Mouse (Mus musculus) intestine, postnatal 0 days (tissue): ENCODE measurements around the gene Cyp2d40. TPM values are rescaled to one million over a fixed set of nuclear protein-coding genes. Genes with fewer than 3 reads are reported as not detected.

ENCODE experiments used
- ATAC-seq: fragments of 200-750 bp; cut with Nextera tagmentation; 2 replicates; pipeline ENCODE4 v1.8.0; 2017; ENCODE audit warnings: mild to moderate bottlenecking, moderate TSS enrichment, moderate library complexity
- H3K27ac ChIP-seq: fragments of 300-500 bp; sonication (generic); 2 replicates; pipeline ENCODE4 v1.5.1; 2014; ENCODE audit warnings: mild to moderate bottlenecking, low read depth, low read length, moderate library complexity
- H3K27me3 ChIP-seq: fragments of 300-500 bp; sonication (generic); replicated peaks from 2 replicates; pipeline ENCODE4 v1.6.1; 2014; ENCODE audit warnings: low read length, mixed read lengths; ENCODE audit not compliant: control insufficient read depth, insufficient read depth
- H3K36me3 ChIP-seq: fragments of 300-500 bp; sonication (generic); 2 replicates; pipeline ENCODE4 v1.6.1; 2014; ENCODE audit warnings: mild to moderate bottlenecking, moderate library complexity; ENCODE audit not compliant: control insufficient read depth, insufficient read depth
- H3K4me1 ChIP-seq: fragments of 300-500 bp; sonication (generic); replicated peaks from 2 replicates; pipeline ENCODE4 v1.6.1; 2014; ENCODE audit warnings: antibody characterized with exemption, low read length, mixed read lengths; ENCODE audit not compliant: control insufficient read depth, insufficient read depth
- H3K4me2 ChIP-seq: fragments of 300-500 bp; sonication (generic); replicated peaks from 2 replicates; pipeline ENCODE4 v1.6.1; 2014; ENCODE audit warnings: low read depth, mild to moderate bottlenecking, moderate library complexity
- H3K4me3 ChIP-seq: fragments of 300-500 bp; sonication (generic); 2 replicates; pipeline ENCODE4 v1.5.1; 2014; ENCODE audit warnings: low read depth, low read length
- H3K9ac ChIP-seq: fragments of 300-500 bp; sonication (generic); 2 replicates; pipeline ENCODE4 v1.6.1; 2014; ENCODE audit warnings: mild to moderate bottlenecking, low read depth, low read length
- H3K9me3 ChIP-seq: fragments of 300-500 bp; sonication (generic); 2 replicates; pipeline ENCODE4 v1.6.1; 2016; ENCODE audit warnings: mixed run types; ENCODE audit not compliant: control insufficient read depth
- CTCF ChIP-seq: sonication (generic); IDR thresholded peaks from 2 replicates; pipeline ENCODE4 v1.5.1; 2016; ENCODE audit warnings: low read depth, mild to moderate bottlenecking, control low read depth, antibody characterized with exemption, moderate library complexity
- WGBS: fragments of 180-500 bp; shearing (Covaris S2); extraction: QIAGEN DNeasy Blood & Tissue Kit; methylation state at CpG from one replicate; pipeline ENCODE4 v1.1.7; 2014; 5-methylcytosine and 5-hydroxymethylcytosine counted together
- polyA plus RNA-seq: library from polyadenylated mRNA; unstranded; fragments of >200 nt; fragmentation: Nextera tagmentation; extraction: Ambion mirVana; gene quantifications from 2 replicates; pipeline ENCODE4 v1.2.1, GENCODE M21; 2015

Cyp2d40 gene
- polyA plus RNA-seq, 1 experiment from 2014 or later: not detected

DNA sequence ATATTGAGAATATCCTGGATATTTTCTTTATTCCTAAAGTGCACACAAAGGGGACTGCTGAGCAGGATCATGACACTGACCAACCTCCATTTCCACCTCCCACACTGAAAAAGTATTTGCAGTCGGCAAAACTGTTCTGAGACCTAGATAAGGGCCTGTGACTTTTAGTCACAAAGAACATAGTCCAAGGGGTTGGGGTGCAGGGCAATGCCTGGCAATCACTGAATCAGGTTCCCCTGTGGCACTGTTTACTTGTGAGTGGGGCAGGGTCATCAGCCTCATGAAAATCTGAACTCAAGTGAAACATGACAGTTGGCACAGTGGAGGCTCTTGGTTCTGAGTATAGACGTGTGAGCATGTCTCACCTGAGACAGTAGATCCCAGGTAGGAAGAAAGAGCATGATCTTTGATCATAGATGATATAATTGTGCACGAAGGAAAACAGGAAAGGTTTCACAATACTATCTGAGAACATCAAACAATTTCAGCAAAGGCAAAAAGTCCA lies 32.0 kb upstream of the Cyp2d40 start:
- Histone ChIP-seq H3K9me3 (no peaks in the 10 kb centered on the region), H3K36me3 (no peaks in the 10 kb centered on the region; the same call in 1 of the 2 replicates), H3K4me2 (no peak overlapping the region), H3K27ac (peak overlapping the region; percentile 75), H3K9ac (no peak overlapping the region), H3K4me3 (no peak overlapping the region), H3K4me1 (0 out of 2 replicates have a peak, but pooled peaks cover 4% of the 10 kb centered on the region), H3K27me3 (no peaks in the 10 kb centered on the region)
- TF ChIP-seq CTCF: no peak
- peak; percentile 37 for ATAC-seq
- WGBS: 42% methylated on average over 3 of the region's 3 CpGs

DNA sequence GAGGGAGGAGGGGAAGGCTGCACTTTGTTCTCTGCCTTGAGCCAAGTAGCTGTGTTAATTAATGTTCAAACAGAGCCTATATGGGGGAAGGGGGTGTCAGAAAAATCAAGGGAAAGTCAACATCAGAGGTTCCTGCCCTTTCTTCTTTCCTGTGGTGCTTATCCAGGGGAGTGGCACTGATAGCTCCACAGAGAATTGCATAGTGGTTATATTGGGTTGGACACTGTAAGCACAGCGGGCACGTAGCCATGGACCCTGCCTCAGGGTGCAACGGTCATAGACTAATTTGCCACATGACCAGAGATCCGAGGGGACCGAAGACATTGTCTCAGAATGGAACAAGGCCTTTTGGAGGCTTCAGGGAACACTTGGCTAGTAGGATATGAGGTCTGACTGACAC lies 30.3 kb upstream of the Cyp2d40 start, which contains the start of gene Cyp2d26:
Gene Cyp2d26, minus strand, starts transcription at position 18 of the 400 bp plus-strand sequence.
- peak within 1 kb of the TSS; percentile 59 for H3K4me2 ChIP-seq
- peak within 1 kb of the TSS; percentile 25 for H3K4me3 ChIP-seq
- 33% methylated on average over 5 of the region's 5 CpGs for WGBS
- peak within 1 kb of the TSS; percentile 75 for H3K27ac ChIP-seq
- 0 out of 2 replicates have a peak, but pooled peaks cover 4% of the 10 kb centered on the region for H3K4me1 ChIP-seq
- H3K36me3 ChIP-seq: no peaks in the 10 kb centered on the region; the same call in 1 of the 2 replicates
- 0 out of 2 replicates have a peak within 1 kb of the TSS, but pooled peaks have one; percentile 8 for H3K9ac ChIP-seq
- peak; percentile 96 for ATAC-seq
- H3K9me3 ChIP-seq: no peaks in the 10 kb centered on the region
- H3K27me3 ChIP-seq: no peaks in the 10 kb centered on the region
- no peak for TF ChIP-seq CTCF

DNA sequence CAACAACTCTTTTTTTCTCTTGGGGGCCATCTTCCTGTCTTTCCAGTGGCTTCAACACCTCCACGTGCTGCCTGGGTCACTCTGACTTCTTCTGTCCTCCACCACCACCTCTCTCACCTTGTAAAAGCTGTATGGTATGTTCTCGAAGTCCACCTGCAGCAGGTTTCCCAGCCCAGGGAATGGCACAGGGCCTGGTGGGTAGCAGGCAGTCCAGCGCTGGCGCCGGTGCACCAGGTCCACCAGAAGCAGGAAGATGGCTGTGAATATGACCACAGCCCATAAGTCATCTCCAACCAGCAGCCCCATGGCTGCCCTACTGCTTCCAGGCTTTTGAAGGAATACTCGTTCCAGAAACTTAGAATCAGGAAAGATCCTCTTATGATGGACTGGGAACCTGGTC lies 29.9 kb upstream of the Cyp2d40 start:
- Histone ChIP-seq H3K9ac (0 out of 2 replicates have a peak overlapping the region, but pooled peaks have one; percentile 8), H3K9me3 (no peaks in the 10 kb centered on the region), H3K36me3 (no peaks in the 10 kb centered on the region; the same call in 1 of the 2 replicates), H3K4me3 (peak overlapping the region; percentile 16), H3K4me2 (peak overlapping the region; percentile 59), H3K27ac (peak overlapping the region; percentile 62), H3K27me3 (no peaks in the 10 kb centered on the region), H3K4me1 (0 out of 2 replicates have a peak, but pooled peaks cover 4% of the 10 kb centered on the region)
- peak; percentile 22 for ATAC-seq
- 41% methylated on average over 6 of the region's 6 CpGs for WGBS
- no peak for TF ChIP-seq CTCF

DNA sequence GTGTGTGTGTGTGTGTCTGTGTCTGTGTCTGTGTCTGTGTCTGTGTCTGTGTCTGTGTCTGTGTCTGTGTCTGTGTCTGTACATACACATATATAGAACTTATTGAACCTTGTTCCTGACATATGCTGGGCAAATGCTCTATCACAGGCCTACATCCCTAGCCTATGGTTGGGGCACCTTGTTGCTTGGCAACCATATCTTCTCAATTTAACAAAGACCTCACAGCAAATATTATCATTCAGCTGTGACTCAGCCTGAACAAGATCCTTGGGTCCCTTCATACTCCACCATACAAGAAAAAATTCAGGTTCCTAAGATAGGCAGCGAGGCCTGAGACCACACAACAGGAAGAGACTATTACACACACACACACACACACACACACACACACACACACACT lies 29.5 kb upstream of the Cyp2d40 start:
- H3K4me3 ChIP-seq: peak overlapping the region; percentile 16

DNA sequence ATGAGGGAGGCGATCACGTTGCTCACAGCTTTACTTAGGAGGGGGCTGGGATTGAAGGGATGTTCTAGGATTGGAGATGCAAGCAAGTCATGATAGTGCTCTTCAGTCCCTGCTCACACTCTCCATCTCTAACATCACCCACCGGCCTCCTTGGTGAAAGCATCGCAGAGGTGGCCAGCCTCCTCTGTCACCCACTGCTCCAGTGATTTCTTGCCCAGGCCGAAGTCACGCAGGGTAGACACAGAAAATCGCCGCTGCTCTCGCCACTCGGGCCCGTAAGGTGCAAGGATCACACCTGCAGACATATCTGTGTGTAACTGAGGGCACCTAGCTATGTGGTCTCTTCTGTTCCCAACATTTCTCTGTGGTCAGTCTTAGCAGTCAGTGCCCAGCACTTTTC lies 28.6 kb upstream of the Cyp2d40 start:
- Histone ChIP-seq H3K4me1 (0 out of 2 replicates have a peak, but pooled peaks cover 4% of the 10 kb centered on the region), H3K9ac (no peak overlapping the region), H3K27ac (no peak overlapping the region), H3K27me3 (no peaks in the 10 kb centered on the region), H3K4me3 (peak overlapping the region; percentile 25; the same call in 1 of the 2 replicates), H3K4me2 (peak overlapping the region; percentile 59), H3K9me3 (no peaks in the 10 kb centered on the region), H3K36me3 (no peaks in the 10 kb centered on the region; the same call in 1 of the 2 replicates)
- TF ChIP-seq CTCF: no peak
- ATAC-seq: no peak
- WGBS: 94% methylated on average over 11 of the region's 11 CpGs

More for the DNA sequence above, 29.5 kb upstream of the Cyp2d40 start:
- peak overlapping the region; percentile 59 for H3K4me2 ChIP-seq
- H3K36me3 ChIP-seq: no peaks in the 10 kb centered on the region; the same call in 1 of the 2 replicates
- H3K27ac ChIP-seq: peak overlapping the region; percentile 62
- 0 out of 2 replicates have a peak overlapping the region, but pooled peaks have one; percentile 8 for H3K9ac ChIP-seq
- no peak for TF ChIP-seq CTCF
- WGBS: 32% methylated on average over 1 of the region's 1 CpGs
- no peak for ATAC-seq
- H3K4me1 ChIP-seq: 0 out of 2 replicates have a peak, but pooled peaks cover 4% of the 10 kb centered on the region
- H3K27me3 ChIP-seq: no peaks in the 10 kb centered on the region
- no peaks in the 10 kb centered on the region for H3K9me3 ChIP-seq

DNA sequence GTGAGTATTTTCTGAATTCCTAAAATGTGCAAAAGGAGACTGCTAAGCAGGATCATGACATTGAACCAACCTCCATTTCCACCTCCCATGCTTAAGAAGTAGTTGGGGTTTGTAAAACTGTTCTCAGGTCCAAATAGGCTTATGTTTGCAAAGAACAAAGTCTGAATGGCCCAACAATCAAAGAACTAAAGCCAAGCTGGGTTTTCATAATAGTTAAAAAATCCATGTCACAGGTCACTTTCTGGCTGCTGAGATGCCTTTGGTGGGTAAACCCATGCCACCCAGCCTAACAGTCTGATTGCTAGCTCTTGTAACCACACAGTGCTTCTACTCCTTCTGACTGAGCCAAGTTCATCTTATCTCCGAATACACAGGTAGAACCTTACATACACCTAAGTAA lies 20.6 kb upstream of the Cyp2d40 start:
- Histone ChIP-seq H3K9ac (no peak overlapping the region), H3K4me3 (no peak overlapping the region), H3K9me3 (no peaks in the 10 kb centered on the region), H3K4me2 (no peak overlapping the region), H3K4me1 (no peaks in the 10 kb centered on the region), H3K27me3 (no peaks in the 10 kb centered on the region), H3K36me3 (no peaks in the 10 kb centered on the region), H3K27ac (no peak overlapping the region)
- 93% methylated on average over 1 of the region's 1 CpGs for WGBS
- TF ChIP-seq CTCF: no peak
- no peak for ATAC-seq
